Mouse (Mus musculus) adrenal gland, adult 2 months (tissue): ENCODE data around the gene Slc27a5. TPM values are rescaled to one million over a fixed set of nuclear protein-coding genes. Genes with fewer than 3 reads are reported as not detected.

Experiments
- DNase-seq: peaks from one replicate; pipeline ENCODE4 v3.0.0; 2021
- long read RNA-seq: library from polyadenylated mRNA; stranded (forward); transcript quantifications from one replicate; pipeline ENCODE4 v2.0.0, GENCODE M21; 2021
- polyA plus RNA-seq: library from polyadenylated mRNA; depleted of rRNA; stranded (reverse); fragments of >200 nt; gene quantifications from 2 replicates; pipeline ENCODE4 v1.2.3, GENCODE M21; 2012; rRNA removed
- total RNA-seq, 2 experiments: library from RNA; stranded (reverse); gene quantifications; 2 replicates each; pipeline ENCODE4 v1.2.3; 2021

Slc27a5 gene
- 1 to 10 TPM in 1 of 2 experiments, not detected in 1; 1.5 TPM for total RNA-seq
- polyA plus RNA-seq: 0.38 TPM in 1 of 2 replicates, not detected in the other
- long read RNA-seq: 0 reads

DNA sequence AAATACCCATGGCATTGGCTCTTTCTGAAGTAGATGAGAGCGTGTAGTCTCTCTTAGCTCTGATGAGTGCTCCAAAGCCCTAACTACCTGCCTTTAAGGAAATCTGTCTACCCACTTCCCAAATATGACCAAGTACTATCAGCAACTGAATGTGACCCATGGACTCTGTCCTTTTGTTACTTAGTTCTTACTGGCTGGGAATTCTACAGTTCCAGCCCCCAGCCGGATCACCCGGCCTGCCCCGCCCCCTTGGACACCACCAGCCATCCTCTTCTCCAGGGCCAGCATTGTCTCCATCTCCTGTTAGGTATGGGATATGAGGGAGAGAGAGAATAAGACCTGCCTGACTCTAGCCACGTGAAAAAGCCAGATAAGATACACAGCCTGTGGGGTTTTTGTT, at the start of gene Slc27a5:
Gene Slc27a5, minus strand, starts transcription at position 140 of the 400 bp plus-strand sequence.
- DNase-seq: no peak

DNA sequence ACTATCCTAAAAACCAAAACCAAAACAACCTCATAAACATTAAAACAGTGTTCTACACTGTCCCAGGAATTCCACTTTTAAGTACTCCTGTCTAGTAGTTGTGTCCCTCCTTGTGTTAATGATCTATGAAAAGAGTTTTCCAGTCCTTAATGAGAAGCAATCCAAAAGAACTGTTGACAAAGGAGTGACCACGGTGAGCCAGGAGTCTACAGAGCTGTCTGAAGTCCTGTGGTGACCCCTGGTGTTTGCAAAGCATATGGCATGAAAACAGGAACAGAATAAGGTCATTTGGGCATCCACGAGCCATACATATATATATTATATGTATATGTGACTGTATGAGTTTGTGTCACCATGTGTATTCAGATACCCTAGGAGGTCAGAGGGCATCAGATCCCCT, 48.1 kb upstream of the Slc27a5 start:
- peak; percentile 75 for DNase-seq

DNA sequence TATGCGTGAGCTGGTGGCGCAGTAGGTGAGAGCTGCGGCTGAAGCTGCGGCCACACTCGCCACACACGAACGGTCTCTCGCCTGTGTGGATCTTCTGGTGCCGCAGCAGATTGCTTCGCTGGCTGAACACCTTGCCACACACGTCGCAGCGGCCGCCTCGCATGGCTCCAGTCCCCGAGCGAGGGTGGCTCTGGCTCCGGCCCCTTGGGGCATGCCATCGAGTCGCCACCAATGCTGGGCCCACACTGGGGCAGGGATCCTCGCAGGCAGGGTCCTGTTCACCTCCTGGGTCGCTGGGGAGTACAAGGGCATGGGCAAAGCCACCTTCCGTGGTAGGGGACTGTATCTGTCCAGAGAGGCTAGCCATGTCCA, 46.2 kb upstream of the Slc27a5 start:
- no peak for DNase-seq

DNA sequence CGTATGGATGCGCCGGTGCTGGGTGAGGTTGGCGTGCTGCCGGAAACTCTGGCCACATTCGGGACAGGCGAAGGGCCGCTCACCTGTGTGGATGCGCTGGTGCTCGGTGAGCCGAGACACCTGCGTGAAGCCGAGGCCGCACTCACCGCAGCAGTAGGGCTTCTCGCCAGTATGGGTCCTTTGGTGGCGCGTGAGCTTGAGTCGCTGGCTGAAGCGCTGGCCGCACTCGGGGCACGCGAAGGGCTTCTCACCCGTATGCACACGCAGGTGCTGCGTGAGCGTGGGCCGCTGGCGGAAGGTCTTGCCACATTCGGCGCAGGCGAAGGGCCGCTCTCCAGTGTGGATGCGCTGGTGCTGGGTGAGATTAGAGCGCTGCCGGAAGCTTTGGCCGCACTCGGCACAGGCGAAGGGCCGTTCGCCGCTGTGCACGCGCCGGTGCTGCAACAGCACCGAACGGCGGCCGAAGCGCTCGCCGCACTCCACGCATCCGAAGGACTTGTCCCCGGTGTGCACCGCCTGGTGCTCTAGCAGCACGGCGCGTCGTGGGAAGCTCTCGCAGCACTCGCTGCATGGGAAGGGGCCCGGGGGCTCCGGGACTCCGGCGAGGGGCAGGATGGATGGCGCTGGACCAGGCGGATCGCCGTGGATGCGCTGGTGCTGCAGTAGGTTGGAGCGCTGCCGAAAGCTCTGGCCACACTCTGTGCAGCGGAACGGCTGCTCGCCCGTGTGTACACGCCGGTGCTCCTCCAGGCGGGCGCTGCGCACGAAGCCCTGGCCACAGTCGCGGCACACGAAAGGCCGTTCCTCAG, 45.7 kb upstream of the Slc27a5 start:
- peak; percentile 62 for DNase-seq

DNA sequence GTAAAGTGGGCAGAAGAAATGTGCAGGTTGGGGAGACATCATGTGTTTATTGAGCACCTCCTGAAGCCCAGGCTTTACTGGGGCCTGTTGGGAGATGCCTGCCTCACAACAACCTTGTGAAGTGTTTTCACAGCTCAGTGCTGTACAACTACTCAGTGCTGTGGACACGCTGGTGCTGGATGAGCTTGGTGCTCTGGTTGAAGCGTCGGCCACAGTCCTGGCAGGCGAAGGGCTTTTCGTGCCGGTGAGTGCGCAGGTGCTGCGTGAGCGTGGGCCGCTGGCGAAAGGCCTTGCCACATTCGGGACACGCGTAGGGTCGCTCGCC, 45.1 kb upstream of the Slc27a5 start:
- no peak for DNase-seq

DNA sequence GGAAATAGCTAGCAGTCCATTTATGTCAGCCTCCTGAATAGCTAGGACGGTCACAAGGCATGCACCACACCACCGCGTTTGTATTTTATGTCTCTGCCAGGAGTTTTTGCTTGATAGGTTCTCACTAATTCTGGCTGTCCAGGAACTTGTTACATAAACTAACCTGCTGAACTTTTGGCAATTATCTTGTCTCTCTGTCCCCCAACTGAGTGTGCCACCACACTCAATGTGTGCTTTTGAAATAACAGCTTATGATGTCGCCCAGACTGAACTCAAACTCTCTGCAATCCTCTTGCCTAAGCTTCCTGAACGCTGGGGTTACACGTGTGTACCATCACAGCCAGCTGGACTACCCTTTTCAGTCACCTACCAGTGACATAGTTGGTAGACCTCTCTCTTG, 44.5 kb upstream of the Slc27a5 start:
- DNase-seq: no peak

DNA sequence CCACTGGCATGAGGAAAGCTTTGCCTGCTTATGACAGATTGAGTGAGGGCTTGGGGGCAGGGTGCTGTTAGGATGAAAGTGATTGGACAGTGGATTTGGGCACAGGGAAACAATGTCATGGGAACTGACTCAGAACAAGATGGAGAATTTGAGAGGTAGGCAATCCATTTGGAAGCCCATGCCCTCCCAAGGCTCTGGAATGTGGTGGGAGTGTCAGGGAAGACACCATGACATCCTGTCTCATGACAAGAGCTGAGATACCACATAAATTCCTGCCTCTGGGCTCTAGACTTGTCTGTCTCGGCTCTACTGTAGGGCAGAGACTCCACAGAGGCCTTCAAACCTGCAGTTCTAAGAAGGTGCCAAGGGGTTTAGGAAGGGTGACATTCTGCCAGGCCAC, 43.3 kb upstream of the Slc27a5 start:
- no peak for DNase-seq

DNA sequence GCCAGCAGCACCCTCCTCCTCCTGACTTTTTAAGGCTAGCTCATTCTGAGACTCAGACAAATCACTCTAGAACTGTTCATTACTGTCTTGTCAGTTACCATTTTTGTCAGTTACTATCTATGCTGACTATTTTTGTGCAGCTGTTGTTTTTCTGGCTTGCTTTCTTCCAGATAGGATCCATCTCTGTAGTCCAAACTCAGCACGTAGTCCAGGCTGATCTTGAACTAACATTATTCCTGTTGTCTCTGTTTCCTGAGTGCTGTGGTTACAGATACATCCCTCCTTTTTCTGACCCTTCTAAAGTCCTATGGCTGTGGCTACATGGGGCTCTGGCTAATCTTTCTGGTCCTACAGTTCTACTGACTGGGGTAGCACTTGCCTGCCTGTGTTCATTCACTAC, 41.2 kb upstream of the Slc27a5 start:
- no peak for DNase-seq

DNA sequence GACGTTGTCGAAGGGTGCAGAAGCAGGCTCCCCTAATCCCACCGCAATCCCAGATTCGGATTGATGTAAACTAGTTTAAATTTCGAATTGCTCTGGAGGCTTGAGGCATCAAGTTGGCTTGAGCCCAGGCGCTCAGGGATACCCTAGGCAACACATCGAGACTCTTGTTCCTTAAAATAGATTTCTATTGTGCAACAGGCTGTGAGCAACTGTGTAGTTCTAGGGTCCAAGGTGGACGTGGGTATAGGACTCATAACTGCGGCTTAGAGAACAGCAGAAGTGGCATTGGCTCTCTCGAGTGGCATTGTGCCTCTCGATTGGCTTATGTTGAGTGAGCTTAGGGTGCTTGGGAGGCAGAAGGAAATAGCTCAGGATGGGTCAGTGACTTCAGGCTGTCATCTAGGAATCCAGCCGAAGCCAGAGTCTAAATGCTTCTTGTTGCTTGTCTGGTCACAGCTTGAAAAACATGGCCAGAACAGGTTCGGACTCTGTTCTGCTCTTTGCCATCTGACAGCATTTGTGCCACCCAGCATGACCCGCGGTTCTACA, 40.7 kb upstream of the Slc27a5 start:
- DNase-seq: no peak

DNA sequence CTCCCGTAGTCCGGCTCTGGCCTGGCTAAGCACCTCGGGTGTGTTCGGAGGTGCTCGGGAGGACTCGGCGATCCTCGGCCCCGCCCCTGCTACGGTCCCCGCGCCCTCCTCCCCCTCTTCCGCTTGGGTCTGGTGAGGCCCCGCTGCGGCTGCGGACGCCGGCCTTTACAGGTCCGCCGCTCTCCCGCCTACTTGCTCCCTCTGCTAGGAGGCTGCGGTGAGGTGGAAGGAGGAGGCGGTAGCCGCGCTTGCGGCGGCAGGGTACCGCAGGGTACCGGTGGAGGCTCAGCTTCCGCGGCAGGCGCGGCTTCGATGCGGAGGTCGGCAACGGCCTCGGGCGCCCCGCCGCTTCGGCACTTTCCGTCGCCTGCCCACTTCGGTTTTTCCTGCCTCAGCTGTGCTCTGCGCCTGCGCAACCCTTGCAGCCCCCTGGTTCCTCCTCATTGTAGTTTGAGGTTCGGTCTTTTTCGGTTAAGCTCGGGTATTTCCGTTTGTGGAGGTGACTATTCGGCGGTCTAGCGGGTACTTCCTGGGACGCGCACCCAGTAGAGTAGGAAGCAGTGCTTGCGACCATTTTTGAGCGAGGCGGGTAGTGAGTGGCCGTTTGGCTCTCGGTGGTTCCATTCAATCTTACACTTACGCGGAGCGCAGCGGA, 40.0 kb upstream of the Slc27a5 start, which contains the start of gene Ube2m:
Gene Ube2m, minus strand, starts transcription at position 375 of the 655 bp plus-strand sequence.
- peak; percentile 99 for DNase-seq

DNA sequence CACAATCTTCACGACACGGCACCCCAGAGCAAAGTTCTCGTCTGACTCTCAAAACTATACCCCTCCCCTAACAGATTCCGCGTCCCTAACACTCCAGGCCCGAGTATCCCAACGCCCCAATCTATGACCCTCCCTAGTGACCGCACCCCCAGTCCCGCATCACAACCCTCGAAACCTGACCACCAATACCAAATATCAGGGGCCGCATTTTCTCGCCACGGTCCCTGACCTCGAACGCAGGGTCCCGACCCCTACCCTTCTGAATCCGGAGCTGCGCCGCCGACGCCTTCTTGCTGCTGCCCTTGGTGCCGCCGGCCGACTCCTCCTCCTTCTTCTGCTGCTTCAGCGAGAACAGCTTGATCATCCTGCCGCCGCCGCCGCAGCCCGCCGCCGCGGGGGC, 39.4 kb upstream of the Slc27a5 start:
- DNase-seq: no peak

DNA sequence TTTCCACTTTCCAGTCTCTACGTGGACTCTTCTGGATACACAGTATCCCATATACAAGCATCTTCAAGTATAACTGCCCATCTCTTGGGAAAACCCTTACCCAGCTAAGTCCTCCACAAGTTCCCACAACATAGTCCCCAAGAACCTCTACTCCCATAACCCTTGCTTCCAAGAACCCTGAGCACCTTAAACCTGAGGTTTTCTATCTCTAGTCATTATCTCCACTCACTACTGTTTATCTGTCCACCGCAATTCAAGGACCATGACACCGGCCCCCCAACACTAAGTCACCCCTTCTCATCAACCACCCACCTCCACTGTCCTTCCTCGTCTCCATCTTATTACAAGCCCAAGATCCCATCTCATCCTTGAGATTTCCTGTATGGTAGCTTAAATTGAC, 38.8 kb upstream of the Slc27a5 start:
- no peak for DNase-seq

DNA sequence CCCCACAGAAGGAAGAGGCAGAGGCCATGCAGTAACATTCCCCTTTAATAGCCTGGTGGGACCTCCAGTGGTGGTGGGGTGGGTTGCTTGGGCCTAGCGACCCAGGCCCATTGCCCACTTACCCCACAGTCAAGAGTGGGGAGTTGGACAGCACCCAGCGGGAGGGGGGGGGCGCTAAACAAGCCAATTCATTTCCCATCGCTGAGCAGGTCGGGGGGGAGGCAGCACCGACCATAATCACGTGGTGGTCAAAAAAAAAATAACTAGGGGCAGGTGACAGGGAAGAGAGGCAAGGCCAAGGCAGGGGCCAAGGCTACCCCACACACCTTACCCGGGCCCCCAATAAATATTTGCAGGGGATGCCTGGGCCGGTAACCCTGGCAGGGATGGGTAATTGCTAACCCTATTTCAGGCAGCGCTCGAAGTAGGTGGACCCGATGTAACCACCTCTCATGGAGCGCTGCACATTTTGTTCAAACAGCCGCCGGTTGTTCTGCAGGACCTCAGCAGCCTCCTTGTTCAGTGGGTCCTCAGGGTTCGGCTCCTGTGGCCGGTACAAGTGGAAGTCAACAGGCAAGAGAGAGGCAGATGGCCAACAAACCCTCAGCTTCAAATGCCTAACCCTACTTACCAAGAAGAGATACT, 37.3 kb upstream of the Slc27a5 start:
- DNase-seq: no peak

DNA sequence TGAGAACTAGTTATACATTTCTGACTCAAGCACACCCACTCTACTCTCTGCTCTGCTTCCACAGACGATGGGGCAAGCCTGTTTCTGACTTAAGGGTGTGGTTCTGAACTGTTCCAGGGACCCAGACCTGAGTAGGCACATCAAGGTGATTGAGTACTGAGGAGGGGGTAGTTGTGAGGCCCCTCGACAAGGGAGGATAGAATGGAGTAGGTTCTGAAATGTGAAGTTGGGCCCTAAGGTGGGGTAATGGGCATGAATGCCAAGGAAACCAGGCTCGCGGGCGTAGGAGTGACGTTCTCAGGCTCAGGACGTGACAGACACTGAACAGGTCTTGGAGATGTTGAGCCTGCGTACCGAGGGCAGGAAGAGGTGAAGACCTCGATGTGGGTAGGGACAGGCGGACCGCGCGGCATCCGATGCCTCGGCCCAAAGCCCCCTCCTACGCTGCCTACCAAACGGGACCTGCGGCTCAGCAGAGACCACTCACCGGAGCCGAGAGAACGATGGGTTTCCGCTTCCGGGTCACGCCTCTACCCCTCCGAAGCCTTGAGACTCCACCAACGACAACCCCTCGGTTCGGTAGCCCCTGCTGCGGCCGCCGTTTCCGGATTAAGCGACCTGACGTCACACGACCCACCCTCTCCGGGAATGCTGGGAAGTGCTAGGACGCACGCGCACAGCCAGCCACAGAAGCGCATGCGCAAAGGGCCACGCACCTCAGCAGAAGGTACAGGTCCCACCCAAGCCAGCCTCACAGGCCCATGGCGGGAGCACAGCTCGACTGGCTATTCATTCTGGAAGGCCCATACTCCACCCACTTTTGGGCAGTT, 36.4 kb upstream of the Slc27a5 start, which contains the start of gene Chmp2a:
Gene Chmp2a, minus strand, starts transcription at position 660 of the 830 bp plus-strand sequence.
- DNase-seq: peak; percentile 98

DNA sequence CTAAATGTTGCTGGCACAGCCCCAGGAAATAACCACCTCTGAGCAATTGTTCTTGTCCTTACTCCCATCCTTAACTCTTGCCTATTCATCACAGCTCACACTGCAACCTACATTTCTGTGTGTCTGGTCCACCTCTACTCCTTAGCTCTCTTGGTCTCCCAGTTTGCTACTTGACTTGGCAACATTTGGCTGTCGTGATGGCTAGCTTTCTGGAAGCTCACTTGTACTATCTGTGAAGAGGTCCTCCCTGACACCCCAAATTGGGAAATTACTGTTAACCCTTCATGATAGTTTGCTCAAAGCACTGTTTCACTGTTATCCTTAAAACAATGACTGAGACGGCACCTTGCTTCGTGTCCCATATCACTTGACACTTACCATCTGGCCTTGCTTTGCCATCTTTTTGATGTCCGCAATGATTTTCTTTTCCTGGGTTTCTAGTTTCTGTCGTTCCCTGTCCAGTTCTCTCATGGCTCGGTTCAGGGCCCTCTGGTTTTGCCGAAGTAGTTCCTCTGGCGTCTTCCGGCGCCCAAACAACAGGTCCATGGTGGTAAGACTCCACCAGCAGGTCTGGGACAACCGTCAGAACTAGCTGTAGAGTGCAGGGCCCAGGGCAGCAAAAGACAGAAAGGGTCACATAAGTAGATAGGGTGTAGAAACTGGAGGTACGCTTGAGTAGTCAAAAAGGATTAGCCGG, 35.6 kb upstream of the Slc27a5 start:
- no peak for DNase-seq

DNA sequence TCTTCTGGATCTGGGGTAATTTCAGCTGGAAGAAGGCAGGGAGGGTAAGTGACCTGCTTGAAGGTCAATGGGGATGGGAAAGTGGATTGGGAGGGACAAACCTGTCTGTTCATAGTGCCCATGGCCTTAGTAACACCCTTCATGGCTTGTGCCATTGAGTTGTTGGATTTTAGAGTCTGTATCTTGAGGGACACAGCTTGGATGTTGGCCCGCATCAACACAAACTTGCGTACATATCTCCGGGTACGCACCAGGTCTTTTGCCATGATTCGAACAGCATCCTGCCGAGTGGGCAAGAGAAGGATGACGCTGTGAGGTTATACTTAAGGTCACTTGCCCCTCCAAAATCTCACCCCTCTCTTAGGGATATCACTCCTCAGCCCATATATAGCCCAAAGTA, 34.5 kb upstream of the Slc27a5 start:
- DNase-seq: no peak

DNA sequence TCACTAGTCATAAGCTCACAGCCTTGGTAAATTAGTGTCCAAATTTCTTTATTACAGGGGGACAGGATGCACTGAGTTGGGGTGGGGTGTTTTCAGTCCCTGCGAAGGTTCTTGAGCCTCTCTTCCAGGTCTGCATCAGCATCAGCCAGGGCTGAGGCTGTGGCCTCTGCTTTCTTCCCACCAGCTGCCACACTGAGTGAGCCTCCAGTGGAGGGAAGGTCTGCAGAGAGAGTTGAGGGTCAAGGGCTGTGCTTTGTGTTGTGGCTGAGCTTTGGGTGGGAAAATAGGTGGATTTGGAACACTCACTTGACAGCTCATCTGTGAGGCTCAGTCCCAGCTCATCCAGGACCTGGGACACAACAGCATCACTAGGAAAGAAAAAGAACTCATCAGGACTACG, 34.0 kb upstream of the Slc27a5 start:
- no peak for DNase-seq

DNA sequence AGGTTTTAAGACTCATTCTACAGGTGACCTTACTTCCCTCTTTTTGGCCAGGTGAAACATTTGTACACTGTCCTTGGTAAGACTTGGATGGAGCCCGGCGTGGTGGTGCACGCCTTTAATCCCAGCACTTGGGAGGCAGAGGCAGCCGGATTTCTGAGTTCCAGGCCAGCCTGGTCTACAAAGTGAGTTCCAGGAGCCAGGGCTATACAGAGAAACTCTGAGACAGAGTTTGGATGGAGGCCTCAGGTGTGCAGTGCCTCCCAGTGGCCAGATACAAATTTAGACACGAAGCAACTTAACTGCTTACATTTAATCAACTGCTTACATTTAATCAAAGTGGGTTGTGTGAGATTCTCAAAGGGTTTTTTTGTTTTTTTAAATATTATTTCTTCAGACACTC, 33.1 kb upstream of the Slc27a5 start:
- DNase-seq: no peak

DNA sequence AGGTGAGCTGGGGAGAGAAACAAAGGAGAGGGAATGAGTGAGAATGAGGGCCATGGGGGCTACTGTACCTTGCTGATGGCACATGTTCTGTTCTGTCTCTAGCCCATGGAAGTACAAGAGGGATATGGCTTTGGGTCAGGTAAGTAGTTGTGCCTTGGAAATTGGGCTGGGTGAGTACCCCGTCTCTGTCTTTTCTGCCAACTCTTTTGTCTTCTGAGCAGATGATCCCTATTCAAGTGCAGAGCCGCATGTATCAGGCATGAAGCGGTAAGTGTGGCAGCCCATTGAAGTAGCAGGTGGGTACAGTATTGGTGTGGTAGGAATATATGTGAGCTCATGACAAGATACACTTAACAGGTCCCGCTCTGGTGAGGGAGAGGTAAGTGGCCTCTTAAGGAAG, 31.0 kb upstream of the Slc27a5 start:
- no peak for DNase-seq

DNA sequence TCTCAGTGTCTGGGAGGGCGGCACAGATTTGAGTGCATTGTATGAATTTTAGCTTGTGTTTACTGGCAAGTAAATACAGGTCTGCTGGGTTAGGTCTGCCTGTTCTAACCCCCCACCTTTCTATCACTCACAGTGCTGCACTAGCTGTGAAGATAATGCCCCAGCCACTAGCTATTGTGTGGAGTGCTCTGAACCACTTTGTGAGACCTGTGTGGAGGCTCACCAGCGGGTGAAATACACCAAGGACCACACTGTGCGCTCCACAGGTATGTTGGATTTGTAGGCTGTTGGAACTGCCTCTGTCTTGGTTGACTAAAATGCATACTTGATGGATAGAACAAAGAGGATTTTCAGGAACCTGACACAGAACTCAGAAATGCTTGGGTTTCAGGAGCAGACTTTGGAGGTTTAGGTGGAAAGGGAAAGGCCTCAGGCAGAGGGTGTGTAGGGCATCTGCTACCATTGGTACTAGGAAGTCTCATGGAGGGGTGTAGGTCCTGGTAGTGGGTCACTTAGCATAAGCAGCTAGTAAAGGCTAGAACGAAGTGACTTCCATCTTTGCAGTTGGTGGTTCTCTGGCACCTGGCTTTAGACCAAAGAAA, 27.6 kb upstream of the Slc27a5 start:
- no peak for DNase-seq

DNA sequence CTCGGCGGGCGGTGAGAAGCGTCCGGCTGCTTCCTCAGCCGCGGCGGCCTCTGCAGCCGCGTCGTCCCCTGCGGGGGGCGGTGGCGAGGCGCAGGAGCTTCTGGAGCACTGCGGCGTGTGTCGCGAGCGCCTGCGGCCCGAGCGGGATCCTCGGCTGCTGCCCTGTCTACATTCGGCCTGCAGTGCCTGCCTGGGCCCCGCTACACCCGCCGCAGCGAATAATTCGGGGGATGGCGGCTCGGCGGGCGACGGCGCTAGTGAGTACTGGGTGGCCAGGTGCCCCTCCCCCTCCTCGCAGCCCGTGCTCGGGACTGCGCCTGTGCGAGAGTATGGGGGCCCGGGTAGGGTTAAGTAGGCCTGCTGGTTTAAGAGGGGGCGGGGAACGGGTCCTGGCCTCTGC, 26.8 kb upstream of the Slc27a5 start:
- DNase-seq: peak; percentile 85
